In genomic region chr5:28163926-28164325, GRCm38 (mm10) we compare ENCODE assay signal across 31 mouse cellular contexts. TPM values are rescaled to one million over a fixed set of nuclear protein-coding genes. Genes with fewer than 3 reads are reported as not detected.
DNase-seq lines count a peak whose midpoint lies in the region; ATAC-seq and TF ChIP-seq lines count a peak whose summit lies in the region.
"Had no signal": no experiment of that assay in that cellular context is flagged by ENCODE, and none has a peak within 500 bp of the region (broad histone marks: within the 10 kb centered on the region; RNA-seq: fewer than 3 reads in every experiment).

No protein-coding gene starts in this region.

- H3K4me1 ChIP-seq in midbrain, embryonic 13.5 days (replicated peaks): peaks cover 46% of the 10 kb centered on the region

- no peak overlapping the region for H3K27ac ChIP-seq in left cerebral cortex, adult 2 months
- no peak overlapping the region; the same call in 1 of the 2 replicates for H3K27ac ChIP-seq in midbrain, embryonic 13.5 days
- H3K27ac ChIP-seq: embryonic facial prominence, embryonic 12.5 days; limb, embryonic 15.5 days; liver, embryonic 13.5 days; macrophage; neural tube, embryonic 13.5 days; stomach, embryonic 15.5 days had no signal

- no peak overlapping the region for H3K4me3 ChIP-seq in left cerebral cortex, adult 2 months
- H3K4me3 ChIP-seq in midbrain, embryonic 13.5 days (replicated peaks): peak overlapping the region; percentile 77; the same call in 1 of the 2 replicates
- H3K4me3 ChIP-seq: embryonic facial prominence, embryonic 12.5 days; limb, embryonic 15.5 days; liver, embryonic 13.5 days; myocyte; neural tube, embryonic 13.5 days; stomach, embryonic 15.5 days had no signal

- no peaks in the 10 kb centered on the region for H3K36me3 ChIP-seq in midbrain, embryonic 13.5 days
- H3K36me3 ChIP-seq: embryonic facial prominence, embryonic 12.5 days; G1E; limb, embryonic 15.5 days; liver, embryonic 13.5 days; neural tube, embryonic 13.5 days; stomach, embryonic 15.5 days had no signal

- no peak for TF ChIP-seq CTCF in left cerebral cortex, adult 2 months (IDR thresholded peaks at IDR 0.05)

- H3K9ac ChIP-seq in midbrain, embryonic 13.5 days (replicated peaks): no peak overlapping the region
- H3K9ac ChIP-seq: embryonic facial prominence, embryonic 12.5 days; limb, embryonic 15.5 days; liver, embryonic 13.5 days; neural tube, embryonic 13.5 days; stomach, embryonic 15.5 days had no signal

- peak; percentile 37 to 61 for DNase-seq in cerebellum, adult 18-20 months
- DNase-seq in cerebellum, postnatal 4 days (ENCODE audit: low spot score in 2 of 2): no peak
- peak; percentile 16 for DNase-seq in left cerebral cortex, postnatal 4 days
- DNase-seq in left cerebral cortex, adult 2 months (ENCODE audit: extremely low spot score in 1 of 2, low spot score in 2 of 2): no peak
- peak; percentile 70 for DNase-seq in cerebellum, adult 9-11 months
- no peak for DNase-seq in testis, postnatal 14 days (ENCODE audit: low spot score)
- DNase-seq in kidney, postnatal 25 days: no peak
- DNase-seq: adrenal gland, postnatal 10 days; embryo, embryonic 11 days; gastrocnemius, postnatal 14 days; heart, postnatal 14 days; kidney, adult 11 months; kidney, postnatal 14 days; liver, embryonic 13.5 days; lung, adult 18-20 months; retina, postnatal 1 day; right cerebral cortex, postnatal 14 days; thymus, postnatal 14 days had no signal

- intact Hi-C loops in left cerebral cortex, postnatal 4 days (cut with DNase I): no loop called here
- intact Hi-C loops in left cerebral cortex, adult 2 months (cut with DNase I): no loop called here

- H3K4me2 ChIP-seq in midbrain, embryonic 13.5 days (replicated peaks): peak overlapping the region; percentile 70
- H3K4me2 ChIP-seq: embryonic facial prominence, embryonic 12.5 days; limb, embryonic 15.5 days; liver, embryonic 13.5 days; neural tube, embryonic 13.5 days; stomach, embryonic 15.5 days had no signal

- no peaks in the 10 kb centered on the region for H3K9me3 ChIP-seq in midbrain, embryonic 13.5 days
- H3K9me3 ChIP-seq: embryonic facial prominence, embryonic 12.5 days; limb, embryonic 15.5 days; liver, embryonic 13.5 days; neural tube, embryonic 13.5 days; stomach, embryonic 15.5 days had no signal

- 17% methylated on average over 1 of the region's 1 CpGs for WGBS in midbrain, embryonic 13.5 days

- peaks cover 71% of the 10 kb centered on the region for H3K27me3 ChIP-seq in midbrain, embryonic 13.5 days

- ATAC-seq in midbrain, embryonic 13.5 days: no peak
- ATAC-seq: forebrain, embryonic 14.5 days; lung, postnatal 0 days had no signal

RNA-seq across cellular contexts. Expression of gene En2, which starts 1.6 kb away (rescaled TPM):
- not detected for total RNA-seq in left cerebral cortex, postnatal 4 days (2021)
- under 1 TPM; 0.09 to 0.59 TPM for total RNA-seq in left cerebral cortex, adult 2 months (2021)
- 1.9 and 2.2 TPM in 2 replicates for polyA plus RNA-seq in midbrain, embryonic 13.5 days (2015; fragmentation: Nextera tagmentation; extraction: Ambion mirVana)
- total RNA-seq: adrenal gland, postnatal 10 days; G1E; granulocyte monocyte progenitor cell, adult 5-6 weeks; heart, postnatal 14 days had no signal
- polyA plus RNA-seq: embryonic facial prominence, embryonic 12.5 days; forebrain, embryonic 14.5 days; G1E; heart, embryonic 14.5 days; limb, embryonic 15.5 days; liver, embryonic 13.5 days; lung, postnatal 0 days; macrophage; myocyte; neural tube, embryonic 13.5 days; stomach, embryonic 15.5 days; urinary bladder, adult 2 months had no signal

Comparison
In these comparisons a context has a peak if more than half of its experiments do, and no peak if none do; other contexts are left out.
1. DNase-seq: peak in cerebellum, adult 18-20 months (2 of 2), left cerebral cortex, postnatal 4 days (single experiment) and cerebellum, adult 9-11 months (single experiment); none in cerebellum, postnatal 4 days (0 of 2), left cerebral cortex, adult 2 months (0 of 2), testis, postnatal 14 days (single experiment) and kidney, postnatal 25 days (0 of 2).